Mouse (Mus musculus): ENCODE measurements around the gene Polr3c. TPM values are rescaled to one million over a fixed set of nuclear protein-coding genes. Genes with fewer than 3 reads are reported as not detected.
"Not testable (repeated sequence)": the region's sequence is repeated elsewhere in the genome, so short reads cannot be mapped to it uniquely, and the experiment has no call there.

Gene Polr3c
- polyA plus RNA-seq, 2 experiments from 2014 or later = 59.7 to 80.3 TPM

DNA sequence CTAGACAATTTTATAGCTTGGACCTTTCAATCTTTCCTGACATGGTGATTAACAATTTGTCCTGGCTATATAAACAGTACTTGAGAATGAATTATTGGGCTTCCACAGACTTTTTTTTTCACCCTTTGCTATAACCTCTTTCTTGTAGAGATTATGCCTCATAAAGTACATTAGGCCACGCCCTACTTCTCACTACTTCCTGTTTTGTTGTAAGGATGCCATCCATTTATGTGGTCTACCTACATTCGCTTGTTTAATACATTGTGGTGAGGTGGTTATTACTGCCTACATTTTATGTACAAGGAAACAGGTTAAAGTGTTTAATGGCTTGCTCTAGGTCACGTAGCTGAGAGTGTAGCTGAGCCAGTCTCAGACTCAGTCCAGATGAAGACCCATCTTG lies 52.3 kb downstream of the Polr3c start:
- peak; percentile 90 for ATAC-seq

DNA sequence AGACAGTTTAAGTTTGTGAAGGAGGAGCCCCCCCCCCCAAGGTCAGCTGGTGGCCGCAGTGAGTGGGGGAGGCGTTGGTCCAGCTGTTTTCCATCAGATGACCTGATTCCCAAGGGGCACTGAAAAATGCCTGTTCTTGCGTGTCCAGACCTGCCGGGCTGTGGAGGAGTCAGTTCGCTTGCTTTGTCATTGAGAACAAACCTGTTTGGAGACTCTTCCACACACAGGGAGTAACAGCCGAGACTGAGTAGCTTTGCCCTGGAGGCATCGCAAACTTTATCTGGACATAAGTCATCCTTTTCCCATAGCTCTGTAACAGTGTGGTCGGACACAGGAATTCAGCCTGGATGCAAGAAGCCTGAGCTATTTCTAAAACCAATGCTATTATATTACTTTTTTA lies 53.0 kb downstream of the Polr3c start:
- no peak for ATAC-seq

- no peak for ATAC-seq
Observed at GRCm38 (mm10) chr3:96673514-96673913, 53.9 kb downstream of the Polr3c start.

- no peak for ATAC-seq
Observed at GRCm38 (mm10) chr3:96671519-96671918, 55.9 kb downstream of the Polr3c start.

- peak; percentile 96 for ATAC-seq
Observed at GRCm38 (mm10) chr3:96669727-96670468, 57.5 kb downstream of the Polr3c start, which contains the start of gene Ankrd35. Ankrd35 (plus strand) TSS chr3:96670131.

DNA sequence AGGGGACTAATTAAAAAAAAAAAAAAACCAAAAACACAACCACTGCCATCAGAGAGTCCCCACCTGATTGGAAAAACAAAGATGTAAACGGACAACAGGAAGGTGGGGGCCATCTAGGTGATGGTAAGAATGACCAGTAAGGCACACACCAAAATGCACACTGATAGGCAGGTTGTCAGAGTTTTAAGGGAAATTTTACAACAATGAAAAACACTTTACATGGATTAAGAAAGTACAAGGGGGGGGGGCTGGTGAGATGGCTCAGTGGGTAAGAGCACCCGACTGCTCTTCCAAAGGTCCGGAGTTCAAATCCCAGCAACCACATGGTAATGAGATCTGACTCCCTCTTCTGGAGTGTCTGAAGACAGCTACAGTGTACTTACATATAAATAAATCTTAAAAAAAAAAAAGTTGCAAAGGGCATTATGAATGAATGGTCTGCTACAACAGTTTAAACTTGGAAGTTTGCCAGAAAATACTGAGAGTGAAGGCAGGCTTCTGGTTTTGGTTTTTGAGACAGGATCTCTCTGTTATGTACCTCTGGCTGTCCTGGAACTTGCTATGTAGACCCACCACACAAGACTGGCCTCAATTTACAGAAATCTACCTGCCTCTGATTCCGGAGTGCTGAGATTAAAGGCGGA lies 58.9 kb downstream of the Polr3c start:
- no peak for ATAC-seq

- no peak for ATAC-seq
Observed at GRCm38 (mm10) chr3:96667316-96667715, 60.1 kb downstream of the Polr3c start.

DNA sequence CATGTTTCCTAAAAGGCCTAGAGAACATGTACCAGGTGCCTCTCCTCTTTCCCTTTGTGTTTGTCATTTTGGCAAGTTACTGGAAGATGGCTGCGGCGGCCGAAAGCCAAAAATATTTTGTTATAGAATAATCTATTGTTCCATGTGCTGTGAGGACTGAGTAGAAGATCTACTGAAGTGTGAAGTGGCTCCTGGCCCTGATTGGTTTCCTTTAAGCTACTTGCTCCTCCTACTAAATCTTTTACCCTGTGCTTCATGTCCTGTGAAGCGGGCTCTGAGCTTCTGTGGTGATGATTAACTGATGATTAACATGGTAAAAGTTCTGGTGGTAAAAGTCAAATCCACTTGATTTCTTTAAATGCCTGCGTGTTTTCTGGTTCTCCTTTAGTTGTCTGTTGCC lies 60.5 kb downstream of the Polr3c start:
- no peak for ATAC-seq

- ATAC-seq = not testable (repeated sequence)
Observed at GRCm38 (mm10) chr3:96665732-96666363, 61.6 kb downstream of the Polr3c start.

DNA sequence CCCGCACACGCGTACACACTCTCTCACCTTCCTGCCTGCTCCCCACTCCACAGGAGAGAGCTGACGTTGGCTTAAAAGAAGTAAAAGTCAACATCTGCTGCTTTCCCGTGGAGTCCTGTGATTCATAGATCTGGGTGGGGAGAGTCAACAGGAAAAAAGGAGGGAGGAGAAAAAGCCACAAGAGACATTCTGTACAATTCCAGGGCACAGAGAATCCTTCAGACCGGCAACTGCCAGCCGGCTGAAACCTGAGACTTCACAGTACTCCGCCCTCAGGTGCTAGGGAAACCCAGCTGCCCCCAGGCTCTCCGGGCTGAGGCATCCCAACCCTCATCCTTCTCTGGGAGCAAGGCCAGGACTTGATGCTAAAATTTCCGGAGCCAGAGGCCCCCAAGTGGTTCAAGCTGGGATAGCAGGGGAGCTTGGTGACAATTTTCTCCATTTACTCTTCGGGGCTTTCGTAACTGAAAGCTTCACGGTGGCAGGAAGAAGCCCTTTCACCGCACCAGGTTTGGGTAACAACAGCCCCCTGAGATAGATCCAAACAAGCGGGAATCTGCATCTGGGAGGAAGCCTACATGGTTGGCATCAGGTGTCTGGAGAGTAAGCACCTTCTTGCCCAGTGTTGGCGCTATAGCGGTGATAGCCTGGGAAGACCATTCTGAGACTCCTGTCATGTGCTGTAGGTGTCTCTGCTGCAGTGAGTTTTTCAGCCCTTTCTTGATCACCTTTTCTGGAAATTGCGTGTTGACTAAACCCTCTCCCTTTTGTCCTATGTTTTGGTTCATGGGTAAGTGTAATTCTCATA lies 63.8 kb downstream of the Polr3c start:
- peak; percentile 79 for ATAC-seq

DNA sequence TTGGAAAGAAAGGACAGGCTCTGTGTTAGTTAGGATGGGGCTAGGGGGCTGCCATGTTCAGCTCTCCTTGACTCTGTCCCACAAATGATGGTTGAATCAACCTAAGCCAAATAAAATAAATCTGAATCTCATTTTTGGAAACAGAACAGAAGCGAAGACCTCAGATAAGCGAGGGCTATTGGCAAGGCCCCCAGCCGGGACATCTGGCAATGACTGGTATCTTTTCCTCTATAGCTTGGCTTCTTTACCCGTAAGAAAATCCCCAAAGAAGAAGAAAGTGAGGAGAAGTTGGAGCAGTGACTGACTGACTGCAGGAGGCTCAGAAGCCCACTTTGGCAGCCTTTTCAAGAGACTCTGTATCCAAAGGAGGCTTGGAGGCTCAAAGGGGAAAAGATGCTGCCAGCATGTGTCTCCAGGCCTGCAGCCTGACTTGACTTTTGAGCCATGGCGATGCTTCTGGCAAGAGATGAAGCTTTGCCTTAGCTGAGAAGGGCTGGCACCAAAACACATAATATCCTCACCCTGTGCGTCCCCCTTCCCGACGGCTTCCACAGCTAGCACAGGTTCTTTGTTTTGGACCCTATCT lies 64.6 kb downstream of the Polr3c start:
- ATAC-seq = no peak

Other genes starting within 250 kb of the Polr3c start
- under 1 TPM in 1 of 2 experiments, not detected in 1; 0.22 TPM for gene Hfe2, start 202.5 kb downstream of the Polr3c start, polyA plus RNA-seq (2017; shearing (Covaris generic))
- gene Txnip, start 169.7 kb downstream of the Polr3c start, polyA plus RNA-seq (2017; shearing (Covaris generic)) = 100 to 1,000 TPM; 376 to 396 TPM
- 1 to 10 TPM; 1.5 to 2.0 TPM for gene Gm16253, start 150.6 kb downstream of the Polr3c start, polyA plus RNA-seq (2017; shearing (Covaris generic))
- 10 to 100 TPM; 40.6 to 51.4 TPM for gene Polr3gl, start 133.4 kb downstream of the Polr3c start, polyA plus RNA-seq (2017; shearing (Covaris generic))
- gene Ankrd34a, start 131.0 kb downstream of the Polr3c start, polyA plus RNA-seq (2017; shearing (Covaris generic)) = not detected
- gene Lix1l, start 126.5 kb downstream of the Polr3c start, polyA plus RNA-seq (2017; shearing (Covaris generic)) = under 1 TPM; 0.41 to 0.77 TPM
- gene Rbm8a, start 97.7 kb downstream of the Polr3c start, polyA plus RNA-seq (2017; shearing (Covaris generic)) = 100 to 1,000 TPM; 102 to 135 TPM
- 10 to 100 TPM; 56.4 to 70.5 TPM for gene Pex11b, start 92.3 kb downstream of the Polr3c start, polyA plus RNA-seq (2017; shearing (Covaris generic))
- under 1 TPM in 1 of 2 experiments, not detected in 1; 0.11 TPM for gene Gm42957, start 92.2 kb downstream of the Polr3c start, polyA plus RNA-seq (2017; shearing (Covaris generic))
- gene Itga10, start 82.0 kb downstream of the Polr3c start, polyA plus RNA-seq (2017; shearing (Covaris generic)) = under 1 TPM; 0.19 to 0.42 TPM
- gene Ankrd35, start 57.5 kb downstream of the Polr3c start, polyA plus RNA-seq (2017; shearing (Covaris generic)) = not detected
- 10 to 100 TPM; 41.9 to 83.2 TPM for gene Pias3, start 31.2 kb downstream of the Polr3c start, polyA plus RNA-seq (2017; shearing (Covaris generic))
- gene Nudt17, start 19.1 kb downstream of the Polr3c start, polyA plus RNA-seq (2017; shearing (Covaris generic)) = 1 to 10 TPM in 1 of 2 experiments, under 1 TPM in 1; 0.87 to 1.9 TPM
- gene Rnf115, start within 50 bp of the Polr3c start, polyA plus RNA-seq (2017; shearing (Covaris generic)) = 10 to 100 TPM; 42.2 to 45.5 TPM
- gene Pdzk1, start 101.7 kb upstream of the Polr3c start, polyA plus RNA-seq (2017; shearing (Covaris generic)) = under 1 TPM; 0.32 to 0.85 TPM
- gene Cd160, start 101.7 kb upstream of the Polr3c start, polyA plus RNA-seq (2017; shearing (Covaris generic)) = 10 to 100 TPM; 29.0 to 38.4 TPM
- not detected for gene Gja5, start 177.1 kb upstream of the Polr3c start, polyA plus RNA-seq (2017; shearing (Covaris generic))
- 10 to 100 TPM; 30.1 to 39.6 TPM for gene Gpr89, start 177.7 kb upstream of the Polr3c start, polyA plus RNA-seq (2017; shearing (Covaris generic))
- not detected for gene Gja8, start 198.4 kb upstream of the Polr3c start, polyA plus RNA-seq (2017; shearing (Covaris generic))

Measured in CD4-positive, CD25-positive, alpha-beta regulatory T cell, adult 4 months (primary cell).